Mouse (Mus musculus): ENCODE data around the gene Rragb.
"Not testable (repeated sequence)": the region's sequence is repeated elsewhere in the genome, so short reads cannot be mapped to it uniquely, and the experiment has no call there.

Rragb gene

GRCm38 (mm10) chrX:153139734-153140515 is at the start of gene Rragb:
Rragb (plus strand) TSS chrX:153139981.
- DNase-seq (ENCODE audit: low spot score in 2 of 2): peak; percentile 69 to 84

- no peak for DNase-seq (ENCODE audit: low spot score in 2 of 2)
Measured at GRCm38 (mm10) chrX:153118486-153118885, 21.3 kb upstream of the Rragb start, which contains the start of gene Foxr2. Foxr2 (plus strand) TSS chrX:153118786.

- DNase-seq (ENCODE audit: low spot score in 2 of 2): no peak
Measured at GRCm38 (mm10) chrX:153119013-153119412, 20.8 kb upstream of the Rragb start.

GRCm38 (mm10) chrX:153142656-153143055 is 2.9 kb downstream of the Rragb start:
- no peak for DNase-seq (ENCODE audit: low spot score in 2 of 2)

GRCm38 (mm10) chrX:153151766-153152165 is 12.0 kb downstream of the Rragb start:
- no peak for DNase-seq (ENCODE audit: low spot score in 2 of 2)

- DNase-seq (ENCODE audit: low spot score in 2 of 2): no peak
Measured at GRCm38 (mm10) chrX:153155322-153155721, 15.5 kb downstream of the Rragb start.

GRCm38 (mm10) chrX:153174786-153175185 is 35.0 kb downstream of the Rragb start:
- no peak for DNase-seq (ENCODE audit: low spot score in 2 of 2)

- no peak for DNase-seq (ENCODE audit: low spot score in 2 of 2)
Measured at GRCm38 (mm10) chrX:153182221-153182620, 42.4 kb downstream of the Rragb start.

- DNase-seq (ENCODE audit: low spot score in 2 of 2): not testable (repeated sequence)
Measured at GRCm38 (mm10) chrX:153199185-153199584, 59.4 kb downstream of the Rragb start.

- no peak for DNase-seq (ENCODE audit: low spot score in 2 of 2)
Measured at GRCm38 (mm10) chrX:153211101-153211500, 71.3 kb downstream of the Rragb start.
